7 mouse cellular contexts compared by ENCODE assay signal in genomic region chr7:4500892-4501471, GRCm38 (mm10). TPM values are rescaled to one million over a fixed set of nuclear protein-coding genes. Genes with fewer than 3 reads are reported as not detected.
DNase-seq lines count a peak whose midpoint lies in the region; ATAC-seq lines count a peak whose summit lies in the region.

No protein-coding gene starts in this region.

- WGBS in forebrain, embryonic 14.5 days: under 1% methylated on average over 23 of the region's 52 CpGs

- no peaks in the 10 kb centered on the region for H3K9me3 ChIP-seq in forebrain, embryonic 14.5 days (replicated peaks; ENCODE audit: control insufficient read depth, low read length)

- ATAC-seq in forebrain, embryonic 14.5 days: peak; percentile 51
- ATAC-seq in megakaryocyte-erythroid progenitor cell, adult 5-6 weeks (replicated peaks; ENCODE audit: low FRiP score, low TSS enrichment, poor library complexity, severe bottlenecking): peak; percentile 37

- peaks cover 15% of the 10 kb centered on the region for H3K36me3 ChIP-seq in forebrain, embryonic 14.5 days (ENCODE audit: control insufficient read depth, insufficient read depth, low read length)

- peak; percentile 44 for DNase-seq in MN1 (ENCODE audit: low spot score)
- DNase-seq in forebrain, embryonic 14.5 days (ENCODE audit: low spot score): peak; percentile 10
- DNase-seq in induced T-regulatory cell, adult 2 months (ENCODE audit: low read depth): peak; percentile 80
- DNase-seq in left cerebral cortex, postnatal 4 days: peak; percentile 58
- peak; percentile 51 for DNase-seq in spleen, adult 12 weeks (ENCODE audit: low spot score)

- H3K27me3 ChIP-seq in forebrain, embryonic 14.5 days (replicated peaks; ENCODE audit: control insufficient read depth, insufficient read depth, low read length): no peaks in the 10 kb centered on the region

- peak overlapping the region; percentile 72 for H3K4me3 ChIP-seq in brown adipose tissue, adult 24 weeks (ENCODE audit: insufficient read depth, low read depth, low read length)
- peak overlapping the region; percentile 89 for H3K4me3 ChIP-seq in forebrain, embryonic 14.5 days (ENCODE audit: low read depth, low read length)

- H3K27ac ChIP-seq in brown adipose tissue, adult 24 weeks (replicated peaks; ENCODE audit: low read depth, low read length): peak overlapping the region; percentile 71
- H3K27ac ChIP-seq in forebrain, embryonic 14.5 days (ENCODE audit: low read depth, low read length): peak overlapping the region; percentile 85

- peaks cover 33% of the 10 kb centered on the region for H3K4me1 ChIP-seq in brown adipose tissue, adult 24 weeks (ENCODE audit: control insufficient read depth, insufficient read depth, insufficient read length, low read length)
- peaks cover 30% of the 10 kb centered on the region for H3K4me1 ChIP-seq in forebrain, embryonic 14.5 days (ENCODE audit: control insufficient read depth, insufficient read depth, low read length)

- H3K4me2 ChIP-seq in forebrain, embryonic 14.5 days (ENCODE audit: low read length): peak overlapping the region; percentile 92

- intact Hi-C loops in left cerebral cortex, postnatal 4 days (cut with DNase I): no loop called here

- H3K9ac ChIP-seq in forebrain, embryonic 14.5 days (ENCODE audit: low read length): peak overlapping the region; percentile 97

RNA-seq across cellular contexts. Expression of gene Ppp1r12c, which starts 0.5 kb away (rescaled TPM):
- polyA plus RNA-seq in brown adipose tissue, adult 24 weeks (2012; ENCODE audit: insufficient read depth, insufficient read length, missing spikeins): 32.9 and 42.2 TPM in 2 replicates
- polyA plus RNA-seq in forebrain, embryonic 14.5 days (2014; fragmentation: Nextera tagmentation; extraction: Ambion mirVana): 29.4 and 32.1 TPM in 2 replicates
- total RNA-seq in left cerebral cortex, postnatal 4 days (2021): 100 to 1,000 TPM; 123 to 135 TPM
- total RNA-seq in megakaryocyte-erythroid progenitor cell, adult 5-6 weeks (2014; fragmentation: Nextera tagmentation): 118 and 125 TPM in 2 replicates
- 85.0 and 96.2 TPM in 2 replicates for total RNA-seq in megakaryocyte-erythroid progenitor cell, adult 5-6 weeks (2017)

RNA-seq across cellular contexts. Expression of gene Tnnt1, which starts 15.2 kb away (rescaled TPM):
- polyA plus RNA-seq in brown adipose tissue, adult 24 weeks (2012; ENCODE audit: insufficient read depth, insufficient read length, missing spikeins): 25.6 and 40.1 TPM in 2 replicates
- polyA plus RNA-seq in forebrain, embryonic 14.5 days (2014; fragmentation: Nextera tagmentation; extraction: Ambion mirVana): 1.4 and 2.3 TPM in 2 replicates
- total RNA-seq in left cerebral cortex, postnatal 4 days (2021): 1 to 10 TPM in 1 of 2 experiments, under 1 TPM in 1; 0.89 to 1.0 TPM
- 1.4 TPM in 1 of 2 replicates, not detected in the other for total RNA-seq in megakaryocyte-erythroid progenitor cell, adult 5-6 weeks (2014; fragmentation: Nextera tagmentation)
- total RNA-seq in megakaryocyte-erythroid progenitor cell, adult 5-6 weeks (2017): 0.95 and 3.0 TPM in 2 replicates

RNA-seq across cellular contexts. Expression of gene Tnni3, which starts 23.0 kb away (rescaled TPM):
- not detected in 2 replicates for polyA plus RNA-seq in brown adipose tissue, adult 24 weeks (2012; ENCODE audit: insufficient read depth, insufficient read length, missing spikeins)
- 0.81 and 1.7 TPM in 2 replicates for polyA plus RNA-seq in forebrain, embryonic 14.5 days (2014; fragmentation: Nextera tagmentation; extraction: Ambion mirVana)
- total RNA-seq in left cerebral cortex, postnatal 4 days (2021): 1 to 10 TPM; 1.8 to 2.0 TPM
- total RNA-seq in megakaryocyte-erythroid progenitor cell, adult 5-6 weeks (2014; fragmentation: Nextera tagmentation): 2.1 and 10.2 TPM in 2 replicates
- 2.4 TPM in 1 of 2 replicates, not detected in the other for total RNA-seq in megakaryocyte-erythroid progenitor cell, adult 5-6 weeks (2017)

RNA-seq across cellular contexts. Expression of gene Dnaaf3, which starts 31.3 kb away (rescaled TPM):
- not detected in 2 replicates for polyA plus RNA-seq in brown adipose tissue, adult 24 weeks (2012; ENCODE audit: insufficient read depth, insufficient read length, missing spikeins)
- polyA plus RNA-seq in forebrain, embryonic 14.5 days (2014; fragmentation: Nextera tagmentation; extraction: Ambion mirVana): 0.55 and 0.72 TPM in 2 replicates
- under 1 TPM; 0.50 to 0.77 TPM for total RNA-seq in left cerebral cortex, postnatal 4 days (2021)
- 1.6 and 2.8 TPM in 2 replicates for total RNA-seq in megakaryocyte-erythroid progenitor cell, adult 5-6 weeks (2014; fragmentation: Nextera tagmentation)
- total RNA-seq in megakaryocyte-erythroid progenitor cell, adult 5-6 weeks (2017): 0.23 TPM in 1 of 2 replicates, not detected in the other

RNA-seq across cellular contexts. Expression of gene Eps8l1, which starts 40.5 kb away (rescaled TPM):
- 2.2 and 2.3 TPM in 2 replicates for polyA plus RNA-seq in brown adipose tissue, adult 24 weeks (2012; ENCODE audit: insufficient read depth, insufficient read length, missing spikeins)
- 2.9 and 5.6 TPM in 2 replicates for polyA plus RNA-seq in forebrain, embryonic 14.5 days (2014; fragmentation: Nextera tagmentation; extraction: Ambion mirVana)
- total RNA-seq in left cerebral cortex, postnatal 4 days (2021): 1 to 10 TPM; 5.1 to 8.0 TPM
- total RNA-seq in megakaryocyte-erythroid progenitor cell, adult 5-6 weeks (2014; fragmentation: Nextera tagmentation): 4.8 and 6.7 TPM in 2 replicates
- total RNA-seq in megakaryocyte-erythroid progenitor cell, adult 5-6 weeks (2017): 0.89 and 5.0 TPM in 2 replicates

Comparison
In these comparisons a context has a peak if more than half of its experiments do, and no peak if none do; other contexts are left out.
1. Peak in every context shown above with its lines: DNase-seq, ATAC-seq, H3K4me3 ChIP-seq and H3K27ac ChIP-seq.
2. DNase-seq: peak in every context shown above with its lines; median percentile 80 in induced T-regulatory cell, adult 2 months; 58 in left cerebral cortex, postnatal 4 days; 51 in spleen, adult 12 weeks; 44 in MN1; 10 in forebrain, embryonic 14.5 days.